Mouse (Mus musculus): ENCODE results near the gene Wipf1. TPM values are rescaled to one million over a fixed set of nuclear protein-coding genes. Genes with fewer than 3 reads are reported as not detected.

Gene Wipf1
- polyA plus RNA-seq, 1 experiment from 2014 or later = 21.5 TPM

DNA sequence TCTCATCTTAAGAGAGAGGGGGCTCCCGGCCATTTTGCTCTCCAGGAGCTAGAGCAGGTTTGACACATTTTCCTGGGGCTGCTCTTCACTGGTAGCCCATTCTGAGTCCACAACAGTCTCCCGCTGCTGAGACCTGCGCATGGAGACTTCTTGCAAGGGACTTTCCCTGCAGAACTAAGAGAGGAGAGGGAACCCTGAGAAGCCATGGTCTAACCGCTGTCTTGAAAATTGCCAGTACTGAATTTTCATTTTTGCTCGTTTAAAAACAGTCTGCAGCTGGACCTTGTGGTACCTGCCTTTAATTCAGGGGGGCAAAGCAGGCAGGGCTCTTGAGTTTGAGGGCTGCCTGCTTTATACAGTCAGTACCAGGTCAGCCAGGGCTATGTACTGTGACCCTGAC, 60.5 kb downstream of the Wipf1 start:
- WGBS = 94% methylated on average over 5 of the region's 5 CpGs
- Histone ChIP-seq H3K27ac (replicated peaks; ENCODE audit: low read depth, low read length) (no peak overlapping the region), H3K4me2 (ENCODE audit: low read depth, low read length) (no peak overlapping the region), H3K9me3 (ENCODE audit: control insufficient read depth, low read length) (no peaks in the 10 kb centered on the region), H3K36me3 (ENCODE audit: control insufficient read depth, insufficient read depth, low read length) (no peaks in the 10 kb centered on the region), H3K27me3 (replicated peaks; ENCODE audit: control insufficient read depth, insufficient read depth, low read length) (no peaks in the 10 kb centered on the region), H3K4me3 (ENCODE audit: low read depth, low read length) (no peak overlapping the region), H3K9ac (ENCODE audit: low read depth, low read length) (no peak overlapping the region), H3K4me1 (ENCODE audit: control insufficient read depth, insufficient read depth, low read length) (peaks cover 4% of the 10 kb centered on the region; the same call in 1 of the 2 replicates)
- ATAC-seq (ENCODE audit: low read depth) (no peak), DNase-seq (ENCODE audit: low spot score) (no peak)

DNA sequence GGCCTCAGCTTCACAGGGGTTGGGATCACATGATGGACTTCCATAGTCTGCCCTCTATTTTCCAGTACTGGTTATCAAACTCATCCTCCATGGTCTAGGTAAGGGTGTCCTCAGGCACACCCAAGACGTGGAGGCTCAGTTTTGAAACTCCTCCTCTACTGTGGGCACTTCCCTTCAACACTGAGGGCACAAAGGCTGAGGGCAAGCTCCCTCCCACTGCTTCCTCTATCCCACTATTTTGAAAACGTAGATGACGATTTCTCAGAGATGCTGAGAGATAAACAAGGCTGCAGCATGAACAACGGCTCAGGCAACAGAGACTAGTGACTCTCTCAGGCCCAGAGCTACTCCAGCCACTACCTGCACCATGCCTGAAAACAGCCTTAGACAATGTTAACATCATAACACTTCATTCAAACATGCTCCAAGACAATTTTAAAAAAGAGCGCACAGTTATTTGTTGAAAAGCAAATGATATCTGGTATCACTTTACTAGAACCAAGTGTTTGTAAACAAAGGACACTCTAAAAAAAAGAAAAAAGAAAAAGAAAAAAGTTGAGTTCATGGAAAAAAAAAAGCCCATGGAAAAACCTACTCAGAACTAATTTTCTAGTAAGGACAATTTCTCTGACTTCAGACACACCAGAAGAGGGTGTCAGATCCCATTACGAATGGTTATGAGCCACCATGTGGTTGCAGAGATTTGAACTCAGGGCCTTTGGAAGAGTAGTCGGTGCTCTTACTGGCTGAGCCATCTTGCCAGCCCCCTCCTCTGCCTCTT, 62.3 kb downstream of the Wipf1 start:
- DNase-seq (ENCODE audit: low spot score) (no peak), ATAC-seq (ENCODE audit: low read depth) (no peak)
- no peaks in the 10 kb centered on the region for H3K27me3 ChIP-seq (replicated peaks; ENCODE audit: control insufficient read depth, insufficient read depth, low read length)
- H3K9me3 ChIP-seq (ENCODE audit: control insufficient read depth, low read length) = no peaks in the 10 kb centered on the region
- 71% methylated on average over 7 of the region's 7 CpGs for WGBS
- 0 out of 2 replicates have a peak, but pooled peaks cover 6% of the 10 kb centered on the region for H3K36me3 ChIP-seq (ENCODE audit: control insufficient read depth, insufficient read depth, low read length)
- no peak overlapping the region for H3K9ac ChIP-seq (ENCODE audit: low read depth, low read length)
- H3K4me1 ChIP-seq (ENCODE audit: control insufficient read depth, insufficient read depth, low read length) = peaks cover 12% of the 10 kb centered on the region
- H3K4me2 ChIP-seq (ENCODE audit: low read depth, low read length) = no peak overlapping the region
- H3K27ac ChIP-seq (replicated peaks; ENCODE audit: low read depth, low read length) = no peak overlapping the region; the same call in 1 of the 2 replicates
- no peak overlapping the region for H3K4me3 ChIP-seq (ENCODE audit: low read depth, low read length)

GRCm38 (mm10) chr2:73466481-73466880, 63.1 kb downstream of the Wipf1 start:
- Histone ChIP-seq H3K27me3 (replicated peaks; ENCODE audit: control insufficient read depth, insufficient read depth, low read length) (no peaks in the 10 kb centered on the region), H3K9me3 (ENCODE audit: control insufficient read depth, low read length) (no peaks in the 10 kb centered on the region), H3K9ac (ENCODE audit: low read depth, low read length) (no peak overlapping the region), H3K4me3 (ENCODE audit: low read depth, low read length) (no peak overlapping the region), H3K4me2 (ENCODE audit: low read depth, low read length) (no peak overlapping the region), H3K36me3 (ENCODE audit: control insufficient read depth, insufficient read depth, low read length) (0 out of 2 replicates have a peak, but pooled peaks cover 9% of the 10 kb centered on the region), H3K27ac (replicated peaks; ENCODE audit: low read depth, low read length) (no peak overlapping the region), H3K4me1 (ENCODE audit: control insufficient read depth, insufficient read depth, low read length) (peaks cover 12% of the 10 kb centered on the region)
- ATAC-seq (ENCODE audit: low read depth) (no peak), DNase-seq (ENCODE audit: low spot score) (no peak)
- 92% methylated on average over 10 of the region's 10 CpGs for WGBS

DNA sequence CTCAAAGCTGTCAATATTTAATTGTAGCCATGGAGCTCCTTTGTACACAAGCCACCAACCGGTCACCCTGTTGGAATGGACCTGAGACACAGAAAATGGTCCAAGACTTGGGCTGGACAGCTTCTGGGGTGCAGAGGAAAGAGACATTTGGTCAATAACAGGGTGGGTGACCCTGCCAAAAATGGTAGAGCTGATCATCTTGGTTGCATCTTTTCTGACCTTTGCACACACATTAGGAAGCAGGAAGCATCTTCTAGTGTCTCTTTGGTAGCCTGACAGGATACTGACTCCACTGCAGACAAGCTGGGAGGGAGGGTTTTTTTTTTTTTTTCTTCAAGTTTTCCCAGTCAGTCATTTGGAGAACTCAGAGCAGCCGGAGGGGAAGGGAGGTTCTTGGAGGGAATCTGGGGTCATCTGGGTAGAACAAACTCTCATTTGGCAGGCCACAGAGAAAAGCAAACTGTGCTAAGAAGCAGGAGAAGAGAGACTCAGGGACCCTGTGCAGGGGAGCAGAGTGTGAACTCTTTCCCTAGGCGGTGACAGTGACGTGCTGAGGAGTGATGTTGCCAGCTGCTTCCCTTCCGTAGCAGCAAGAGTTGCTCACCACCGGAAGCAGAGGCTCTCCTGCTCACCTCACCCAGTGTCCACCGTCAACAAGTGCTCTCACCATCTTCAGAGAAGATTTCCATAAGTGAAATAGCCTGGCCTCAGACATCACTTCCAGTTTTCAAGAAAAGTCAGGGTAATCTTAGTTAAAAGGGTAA, 65.9 kb downstream of the Wipf1 start:
- DNase-seq (ENCODE audit: low spot score) (peak; percentile 20), ATAC-seq (ENCODE audit: low read depth) (no peak)
- Histone ChIP-seq H3K9me3 (ENCODE audit: control insufficient read depth, low read length) (no peaks in the 10 kb centered on the region), H3K4me3 (ENCODE audit: low read depth, low read length) (no peak overlapping the region), H3K4me1 (ENCODE audit: control insufficient read depth, insufficient read depth, low read length) (peaks cover 8% of the 10 kb centered on the region; the same call in 1 of the 2 replicates), H3K36me3 (ENCODE audit: control insufficient read depth, insufficient read depth, low read length) (0 out of 2 replicates have a peak, but pooled peaks cover 9% of the 10 kb centered on the region), H3K9ac (ENCODE audit: low read depth, low read length) (no peak overlapping the region), H3K4me2 (ENCODE audit: low read depth, low read length) (no peak overlapping the region), H3K27ac (replicated peaks; ENCODE audit: low read depth, low read length) (0 out of 2 replicates have a peak overlapping the region, but pooled peaks have one; percentile 8), H3K27me3 (replicated peaks; ENCODE audit: control insufficient read depth, insufficient read depth, low read length) (no peaks in the 10 kb centered on the region)
- 37% methylated on average over 7 of the region's 7 CpGs for WGBS

DNA sequence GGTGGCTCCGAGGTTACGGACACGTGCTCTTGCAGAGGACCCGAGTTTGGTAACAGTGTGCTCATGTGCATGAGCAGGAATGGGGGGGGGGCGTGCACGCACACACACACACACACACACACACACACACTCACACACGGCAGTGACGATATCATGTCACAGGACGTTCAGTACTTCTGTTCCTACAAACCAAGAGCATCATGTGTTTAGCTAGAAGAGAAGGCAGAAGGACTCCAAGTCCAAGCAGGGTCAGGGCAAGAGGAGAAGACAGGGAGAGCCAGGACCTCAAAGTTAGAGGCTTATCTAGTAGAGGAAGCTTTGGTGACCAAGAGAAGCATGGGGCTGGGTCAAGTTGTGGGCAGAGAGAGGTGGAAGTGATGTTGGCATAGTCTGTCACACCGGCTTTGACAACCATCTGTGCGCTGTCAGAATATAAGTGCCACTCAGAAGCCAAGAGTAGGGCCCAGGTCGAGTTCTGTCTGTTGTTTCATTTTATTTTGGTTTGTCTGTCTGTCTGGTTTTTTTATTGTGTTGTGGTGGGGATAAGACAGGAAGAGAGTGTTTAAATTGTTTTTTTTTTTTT, 66.7 kb downstream of the Wipf1 start:
- WGBS = 87% methylated on average over 12 of the region's 12 CpGs
- Histone ChIP-seq H3K4me1 (ENCODE audit: control insufficient read depth, insufficient read depth, low read length) (peaks cover 8% of the 10 kb centered on the region; the same call in 1 of the 2 replicates), H3K27me3 (replicated peaks; ENCODE audit: control insufficient read depth, insufficient read depth, low read length) (no peaks in the 10 kb centered on the region)

GRCm38 (mm10) chr2:73462265-73462664, 67.3 kb downstream of the Wipf1 start:
- WGBS = 82% methylated on average over 2 of the region's 2 CpGs
- Histone ChIP-seq H3K27ac (replicated peaks; ENCODE audit: low read depth, low read length) (no peak overlapping the region), H3K9ac (ENCODE audit: low read depth, low read length) (no peak overlapping the region), H3K9me3 (ENCODE audit: control insufficient read depth, low read length) (no peaks in the 10 kb centered on the region), H3K27me3 (replicated peaks; ENCODE audit: control insufficient read depth, insufficient read depth, low read length) (no peaks in the 10 kb centered on the region), H3K4me1 (ENCODE audit: control insufficient read depth, insufficient read depth, low read length) (peaks cover 8% of the 10 kb centered on the region; the same call in 1 of the 2 replicates), H3K4me3 (ENCODE audit: low read depth, low read length) (no peak overlapping the region), H3K4me2 (ENCODE audit: low read depth, low read length) (no peak overlapping the region), H3K36me3 (ENCODE audit: control insufficient read depth, insufficient read depth, low read length) (0 out of 2 replicates have a peak, but pooled peaks cover 9% of the 10 kb centered on the region)
- no peak for ATAC-seq (ENCODE audit: low read depth)
- DNase-seq (ENCODE audit: low spot score) = no peak

More for the DNA sequence above, 66.7 kb downstream of the Wipf1 start:
- Histone ChIP-seq H3K36me3 (ENCODE audit: control insufficient read depth, insufficient read depth, low read length) (0 out of 2 replicates have a peak, but pooled peaks cover 9% of the 10 kb centered on the region), H3K4me3 (ENCODE audit: low read depth, low read length) (no peak overlapping the region), H3K9me3 (ENCODE audit: control insufficient read depth, low read length) (no peaks in the 10 kb centered on the region), H3K4me2 (ENCODE audit: low read depth, low read length) (no peak overlapping the region), H3K9ac (ENCODE audit: low read depth, low read length) (no peak overlapping the region), H3K27ac (replicated peaks; ENCODE audit: low read depth, low read length) (no peak overlapping the region)
- ATAC-seq (ENCODE audit: low read depth) (no peak), DNase-seq (ENCODE audit: low spot score) (no peak)

DNA sequence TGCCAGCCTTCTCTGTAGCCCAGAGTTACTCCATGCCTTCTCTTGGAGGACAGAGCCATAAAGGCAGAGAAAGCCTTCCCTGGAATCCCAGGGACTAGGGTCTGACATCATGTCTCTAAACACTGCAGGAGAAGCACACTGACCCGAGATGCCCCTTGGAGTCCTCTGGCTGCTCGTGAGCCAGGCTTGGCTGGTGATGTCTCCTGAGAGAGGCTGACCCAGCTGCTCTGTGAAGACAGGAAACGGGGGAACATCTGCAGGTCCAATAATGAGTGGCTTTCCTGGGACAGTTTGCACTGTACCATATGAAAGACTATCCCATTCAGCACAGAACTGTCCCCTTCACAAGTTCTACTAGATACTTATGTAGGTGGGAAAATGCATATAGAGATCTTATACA, 69.4 kb downstream of the Wipf1 start:
- no peaks in the 10 kb centered on the region for H3K9me3 ChIP-seq (ENCODE audit: control insufficient read depth, low read length)
- H3K36me3 ChIP-seq (ENCODE audit: control insufficient read depth, insufficient read depth, low read length) = 0 out of 2 replicates have a peak, but pooled peaks cover 9% of the 10 kb centered on the region
- no peak for DNase-seq (ENCODE audit: low spot score)
- no peak overlapping the region for H3K27ac ChIP-seq (replicated peaks; ENCODE audit: low read depth, low read length)
- no peak for ATAC-seq (ENCODE audit: low read depth)
- H3K4me1 ChIP-seq (ENCODE audit: control insufficient read depth, insufficient read depth, low read length) = peaks cover 8% of the 10 kb centered on the region; the same call in 1 of the 2 replicates
- H3K4me2 ChIP-seq (ENCODE audit: low read depth, low read length) = no peak overlapping the region
- no peaks in the 10 kb centered on the region for H3K27me3 ChIP-seq (replicated peaks; ENCODE audit: control insufficient read depth, insufficient read depth, low read length)
- WGBS = 51% methylated on average over 3 of the region's 3 CpGs
- no peak overlapping the region for H3K4me3 ChIP-seq (ENCODE audit: low read depth, low read length)
- H3K9ac ChIP-seq (ENCODE audit: low read depth, low read length) = no peak overlapping the region

- ATAC-seq (ENCODE audit: low read depth) = no peak
- Histone ChIP-seq H3K9ac (ENCODE audit: low read depth, low read length) (no peak overlapping the region), H3K4me2 (ENCODE audit: low read depth, low read length) (no peak overlapping the region), H3K9me3 (ENCODE audit: control insufficient read depth, low read length) (no peaks in the 10 kb centered on the region), H3K4me3 (ENCODE audit: low read depth, low read length) (no peak overlapping the region), H3K4me1 (ENCODE audit: control insufficient read depth, insufficient read depth, low read length) (peaks cover 8% of the 10 kb centered on the region; the same call in 1 of the 2 replicates), H3K36me3 (ENCODE audit: control insufficient read depth, insufficient read depth, low read length) (0 out of 2 replicates have a peak, but pooled peaks cover 9% of the 10 kb centered on the region), H3K27ac (replicated peaks; ENCODE audit: low read depth, low read length) (no peak overlapping the region), H3K27me3 (replicated peaks; ENCODE audit: control insufficient read depth, insufficient read depth, low read length) (no peaks in the 10 kb centered on the region)
- 72% methylated on average over 4 of the region's 4 CpGs for WGBS
- DNase-seq (ENCODE audit: low spot score) = no peak
Measured at GRCm38 (mm10) chr2:73459607-73460153, 69.9 kb downstream of the Wipf1 start.
